Mouse (Mus musculus) inflammation-experienced regulatory T-cells, adult 16 weeks (primary cell): ENCODE measurements around the gene Tnfrsf14. TPM values are rescaled to one million over a fixed set of nuclear protein-coding genes. Genes with fewer than 3 reads are reported as not detected.

Experiments used
- polyA plus RNA-seq: library from polyadenylated mRNA; unstranded; fragments of 100-300 nt; shearing (Covaris generic); gene quantifications from one replicate; pipeline ENCODE4 v1.2.1, GENCODE M21; 2017

Tnfrsf14 gene
- 14.6 TPM for polyA plus RNA-seq

GRCm38 (mm10) chr4:154928395-154929087 lies at the start of gene Tnfrsf14:
TSS of gene Tnfrsf14 (minus strand) at chr4:154928563.

GRCm38 (mm10) chr4:154963901-154964580 lies 35.7 kb upstream of the Tnfrsf14 start, which contains the start of gene Pank4:
TSS of gene Pank4 (plus strand) at chr4:154964123.

GRCm38 (mm10) chr4:154960690-154961225 lies 32.4 kb upstream of the Tnfrsf14 start, which contains the start of gene Hes5:
TSS of gene Hes5 (plus strand) at chr4:154960923.

GRCm38 (mm10) chr4:154898506-154899446 lies 29.6 kb downstream of the Tnfrsf14 start, which contains the start of gene Fam213b:
TSS of gene Fam213b (minus strand) at chr4:154899135.

Other genes starting within 250 kb of the Tnfrsf14 start
- not detected for gene Ttc34, start 91.1 kb downstream of the Tnfrsf14 start, polyA plus RNA-seq
- gene Mmel1, start 59.0 kb downstream of the Tnfrsf14 start, polyA plus RNA-seq, result not detected
- gene Fam213b, start 29.4 kb downstream of the Tnfrsf14 start, polyA plus RNA-seq, result 7.7 TPM
- gene Hes5, start 32.4 kb upstream of the Tnfrsf14 start, polyA plus RNA-seq, result 0.67 TPM
- gene Pank4, start 35.6 kb upstream of the Tnfrsf14 start, polyA plus RNA-seq, result 81.8 TPM
- 0.15 TPM for gene Plch2, start 128.2 kb upstream of the Tnfrsf14 start, polyA plus RNA-seq
- gene Pex10, start 138.5 kb upstream of the Tnfrsf14 start, polyA plus RNA-seq, result 14.5 TPM
- 185 TPM for gene Rer1, start 157.8 kb upstream of the Tnfrsf14 start, polyA plus RNA-seq
- 2.3 TPM for gene Morn1, start 158.0 kb upstream of the Tnfrsf14 start, polyA plus RNA-seq